Mouse (Mus musculus) embryonic facial prominence, embryonic 13.5 days (tissue): Measurements from ENCODE around the gene Arhgap33. TPM values are rescaled to one million over a fixed set of nuclear protein-coding genes. Genes with fewer than 3 reads are reported as not detected.

Experiments used
- ATAC-seq: fragments of 200-750 bp; cut with Nextera tagmentation; 2 replicates; pipeline ENCODE4 v1.8.0; 2017; ENCODE audit warnings: low read depth; ENCODE audit not compliant: insufficient number of reproducible peaks, insufficient read depth, low FRiP score, low TSS enrichment
- H3K27ac ChIP-seq: fragments of 300-500 bp; sonication (generic); 2 replicates; pipeline ENCODE4 v1.5.1; 2015; ENCODE audit warnings: moderate library complexity, mild to moderate bottlenecking, inconsistent platforms
- H3K27me3 ChIP-seq: fragments of 300-500 bp; sonication (generic); 2 replicates; pipeline ENCODE4 v1.6.1; 2015; ENCODE audit warnings: mild to moderate bottlenecking, inconsistent platforms
- H3K36me3 ChIP-seq: fragments of 300-500 bp; sonication (generic); 2 replicates; pipeline ENCODE4 v1.6.1; 2015; ENCODE audit warnings: mild to moderate bottlenecking, inconsistent platforms
- H3K4me1 ChIP-seq: fragments of 300-500 bp; sonication (generic); 2 replicates; pipeline ENCODE4 v1.6.1; 2015; ENCODE audit warnings: inconsistent platforms
- H3K4me2 ChIP-seq: fragments of 300-500 bp; sonication (generic); 2 replicates; pipeline ENCODE4 v1.6.1; 2015; ENCODE audit warnings: moderate library complexity, mild to moderate bottlenecking, inconsistent platforms
- H3K4me3 ChIP-seq: fragments of 300-500 bp; sonication (generic); 2 replicates; pipeline ENCODE4 v1.5.1; 2015; ENCODE audit warnings: mild to moderate bottlenecking, inconsistent platforms
- H3K9ac ChIP-seq: fragments of 300-500 bp; sonication (generic); 2 replicates; pipeline ENCODE4 v1.6.1; 2015; ENCODE audit warnings: mild to moderate bottlenecking, inconsistent platforms
- H3K9me3 ChIP-seq: fragments of 300-500 bp; sonication (generic); 2 replicates; pipeline ENCODE4 v1.6.1; 2016; ENCODE audit warnings: inconsistent platforms
- WGBS: fragments of 180-500 bp; shearing (Covaris S2); methylation state at CpG from one replicate; pipeline ENCODE4 v1.1.7; 2015; ENCODE audit warnings: mixed read lengths; 5-methylcytosine and 5-hydroxymethylcytosine counted together
- polyA plus RNA-seq: library from polyadenylated mRNA; unstranded; fragments of >200 nt; fragmentation: Nextera tagmentation; extraction: Ambion mirVana; gene quantifications from 2 replicates; pipeline ENCODE4 v1.2.1, GENCODE M21; 2015

Gene Arhgap33
- polyA plus RNA-seq, 1 experiment from 2014 or later, result 17.5 TPM

DNA sequence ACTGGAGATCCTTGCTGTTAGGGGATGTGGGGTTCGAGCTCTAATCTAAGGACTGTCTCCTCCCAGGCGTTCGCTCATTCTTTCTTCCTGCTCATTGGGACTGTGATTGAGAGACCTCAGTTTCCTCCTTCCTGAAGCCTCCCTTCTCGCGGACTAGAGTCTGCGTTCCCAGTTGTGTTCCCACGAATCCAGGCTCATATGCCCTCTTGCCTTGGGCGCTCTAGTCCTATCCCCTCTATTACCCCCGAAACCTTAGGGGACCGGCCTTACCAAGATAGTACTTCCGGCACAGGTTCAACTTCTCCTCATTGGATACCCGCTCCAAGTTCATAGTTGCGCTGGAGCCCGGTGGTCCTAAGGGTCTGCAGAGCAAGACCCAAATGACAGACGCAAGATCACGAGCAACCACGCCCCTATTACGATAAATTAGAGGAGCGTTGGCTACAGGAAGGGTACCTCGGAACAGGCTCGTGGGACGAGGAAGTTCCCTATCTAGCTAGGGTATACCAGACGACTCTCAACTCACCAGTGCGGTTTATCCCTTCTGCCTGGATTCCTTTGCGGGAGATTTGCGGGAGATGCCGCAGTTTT lies 27.8 kb upstream of the Arhgap33 start:
- Histone ChIP-seq H3K4me3 (peak overlapping the region; percentile 76), H3K9ac (peak overlapping the region; percentile 83), H3K27me3 (no peaks in the 10 kb centered on the region), H3K4me1 (peaks cover 37% of the 10 kb centered on the region), H3K4me2 (peak overlapping the region; percentile 82), H3K36me3 (peaks cover 30% of the 10 kb centered on the region), H3K27ac (peak overlapping the region; percentile 80), H3K9me3 (no peaks in the 10 kb centered on the region)
- ATAC-seq, result no peak
- WGBS, result 2% methylated on average over 27 of the region's 27 CpGs

DNA sequence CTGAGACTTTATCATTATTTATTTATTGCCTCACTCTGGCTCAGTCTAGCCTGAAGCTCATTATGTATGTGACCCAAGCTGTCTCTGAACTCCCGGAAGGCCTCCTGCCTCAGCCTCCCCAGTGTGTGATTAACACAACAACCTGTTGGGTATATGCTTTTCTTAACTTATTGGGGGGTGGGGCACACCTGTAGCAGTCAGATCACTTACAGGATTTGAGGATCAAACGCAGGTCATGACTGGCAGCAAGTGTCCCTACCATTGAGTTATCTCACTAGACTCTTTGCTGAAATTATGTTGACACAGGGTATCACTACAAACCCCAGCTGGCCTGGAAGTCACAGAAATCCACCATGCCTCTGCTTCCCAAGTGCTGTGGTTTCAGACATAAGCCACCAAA lies 25.4 kb upstream of the Arhgap33 start:
- Histone ChIP-seq H3K4me3 (peak overlapping the region; percentile 69; the same call in 1 of the 2 replicates), H3K27ac (no peak overlapping the region), H3K9me3 (no peaks in the 10 kb centered on the region), H3K4me1 (peaks cover 37% of the 10 kb centered on the region), H3K9ac (no peak overlapping the region), H3K4me2 (peak overlapping the region; percentile 94), H3K36me3 (peaks cover 30% of the 10 kb centered on the region), H3K27me3 (no peaks in the 10 kb centered on the region)
- ATAC-seq, result no peak
- 71% methylated on average over 2 of the region's 2 CpGs for WGBS

DNA sequence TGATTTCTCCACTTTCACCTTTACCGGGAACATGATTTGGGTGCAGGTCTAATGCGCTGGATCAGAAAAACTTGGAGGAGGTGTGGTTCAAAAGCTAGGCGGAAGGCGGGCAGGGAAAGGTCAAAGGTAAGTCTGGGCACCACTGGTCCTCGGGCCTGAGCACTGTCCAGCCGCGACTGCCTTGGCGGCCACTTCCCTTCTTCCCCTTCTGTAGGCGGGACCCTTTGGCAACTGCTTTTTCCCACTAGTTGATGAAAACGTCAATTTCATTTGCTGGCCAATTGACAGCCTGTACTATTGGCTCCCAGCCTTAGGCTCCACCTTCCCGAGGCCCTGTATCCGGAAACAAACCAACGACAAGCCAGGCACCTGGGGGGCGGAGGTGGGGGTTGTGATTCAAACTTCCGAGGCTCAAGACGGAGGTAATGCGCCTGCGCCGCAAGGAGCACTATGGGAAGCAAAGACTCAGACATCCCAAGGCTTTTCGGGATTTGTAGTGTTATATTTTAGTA lies 24.6 kb upstream of the Arhgap33 start, which contains the start of gene Lin37:
Lin37 (minus strand) TSS at position 396 of the 512 bp plus-strand sequence.
- Histone ChIP-seq H3K4me1 (peaks cover 37% of the 10 kb centered on the region), H3K4me2 (peak within 1 kb of the TSS; percentile 94), H3K4me3 (peak within 1 kb of the TSS; percentile 69), H3K9ac (peak within 1 kb of the TSS; percentile 85), H3K27ac (no peak within 1 kb of the TSS; the same call in 1 of the 2 replicates), H3K27me3 (no peaks in the 10 kb centered on the region), H3K9me3 (no peaks in the 10 kb centered on the region), H3K36me3 (peaks cover 30% of the 10 kb centered on the region)
- 0% methylated on average over 20 of the region's 20 CpGs for WGBS
- peak; percentile 82 for ATAC-seq

DNA sequence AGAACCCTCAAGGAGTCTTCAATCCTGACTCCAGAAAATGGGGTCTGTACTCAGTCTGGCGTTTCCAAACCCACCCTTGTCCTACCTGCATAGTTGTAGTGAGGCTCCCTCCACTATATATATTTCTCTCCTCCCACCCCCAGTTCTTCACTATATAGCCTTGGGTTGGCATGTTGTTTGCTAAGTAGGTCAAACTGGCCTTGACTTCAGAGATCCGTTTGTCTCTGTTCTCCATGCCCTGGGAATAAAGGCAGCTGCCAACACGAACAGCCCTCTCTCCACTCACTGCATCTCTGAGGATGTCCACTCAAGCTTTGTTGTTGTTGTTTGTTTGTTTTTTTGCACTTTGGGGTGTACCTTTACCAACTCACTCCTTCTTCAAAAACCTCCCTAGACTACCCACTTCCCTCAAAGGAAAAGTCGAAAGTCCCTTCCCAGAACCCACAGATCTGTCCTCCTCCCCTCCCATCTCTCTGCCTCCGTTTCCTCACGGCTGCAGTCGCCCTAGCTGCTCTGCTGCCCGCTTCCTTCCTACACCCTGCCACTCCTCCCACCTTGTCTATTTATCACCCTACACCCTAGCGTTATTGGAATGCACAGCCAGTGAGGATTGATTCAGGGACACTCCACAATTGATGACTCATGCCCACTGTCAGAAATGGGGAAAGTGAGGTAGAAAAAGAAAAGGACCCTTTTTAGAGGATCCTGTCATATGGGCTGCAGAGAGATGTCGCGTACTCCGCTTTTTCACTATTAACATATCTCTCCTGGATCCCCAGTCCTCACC lies 24.0 kb upstream of the Arhgap33 start:
- H3K27me3 ChIP-seq, result no peaks in the 10 kb centered on the region
- H3K4me3 ChIP-seq, result peak overlapping the region; percentile 69
- H3K27ac ChIP-seq, result no peak overlapping the region; the same call in 1 of the 2 replicates
- H3K4me2 ChIP-seq, result peak overlapping the region; percentile 94
- peaks cover 34% of the 10 kb centered on the region for H3K36me3 ChIP-seq
- peak overlapping the region; percentile 85 for H3K9ac ChIP-seq
- WGBS, result 15% methylated on average over 12 of the region's 12 CpGs
- no peak for ATAC-seq
- peaks cover 31% of the 10 kb centered on the region for H3K4me1 ChIP-seq
- no peaks in the 10 kb centered on the region for H3K9me3 ChIP-seq

DNA sequence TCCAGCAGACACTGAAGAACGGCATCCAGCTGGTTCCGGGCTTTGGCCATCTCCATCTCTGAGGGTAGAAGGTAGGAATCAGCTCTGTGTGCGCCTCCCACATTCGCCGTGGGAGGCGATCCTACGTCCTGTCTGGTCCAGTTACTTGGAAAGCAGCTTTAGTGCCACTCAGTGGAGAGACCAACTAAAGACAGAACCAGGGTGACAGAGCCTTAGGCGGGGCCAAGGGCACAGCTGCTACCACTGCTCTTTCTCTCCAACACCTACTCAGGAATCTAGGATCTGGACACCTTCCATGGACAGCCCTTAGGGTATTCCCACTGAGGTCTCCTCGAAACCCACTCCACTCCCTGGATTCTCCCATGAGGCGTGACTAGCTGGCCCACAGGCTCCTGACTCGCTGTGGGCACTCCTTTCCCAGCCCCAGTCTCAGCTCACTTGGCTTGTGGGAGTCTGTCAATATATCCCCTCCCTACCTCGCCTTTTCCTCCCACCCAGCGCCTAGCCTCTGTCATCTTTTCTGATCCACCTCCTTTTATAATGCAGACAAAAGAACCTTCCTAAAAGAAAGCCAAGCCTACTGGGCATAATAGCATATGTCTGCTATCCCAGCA lies 23.1 kb upstream of the Arhgap33 start:
- H3K27ac ChIP-seq, result no peak overlapping the region

DNA sequence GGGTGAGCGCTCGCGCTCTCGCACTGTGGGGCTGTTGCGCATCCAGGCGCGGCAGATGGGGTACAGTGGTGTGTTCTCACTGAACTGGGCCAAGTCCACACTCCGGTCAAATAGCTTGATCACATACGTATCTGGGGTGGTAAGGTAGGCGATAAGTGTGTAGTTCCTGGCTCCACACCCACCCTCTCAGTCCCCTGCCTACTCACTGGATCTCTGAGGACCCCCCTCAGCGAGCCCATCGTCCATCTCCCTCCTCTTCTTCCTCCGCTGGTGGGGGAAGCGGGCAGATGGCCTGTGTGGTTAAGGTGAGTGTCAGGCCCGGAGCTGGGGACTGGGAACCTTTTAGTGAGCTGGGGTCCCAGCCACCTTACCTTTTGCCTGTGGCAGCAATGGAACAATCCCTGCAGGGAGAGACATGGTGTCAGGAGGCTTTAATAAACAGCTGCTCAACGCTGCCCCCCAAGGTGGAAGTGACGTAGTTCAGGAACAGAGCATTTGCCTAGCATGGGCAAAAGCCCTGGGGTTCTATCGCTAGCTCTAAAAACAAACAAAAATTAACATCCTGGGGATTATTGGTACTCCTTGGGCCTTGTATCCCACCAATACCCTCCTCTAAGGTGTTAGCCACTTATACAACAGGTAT lies 22.2 kb upstream of the Arhgap33 start:
- H3K9ac ChIP-seq, result no peak overlapping the region
- no peaks in the 10 kb centered on the region for H3K27me3 ChIP-seq
- no peak overlapping the region for H3K27ac ChIP-seq
- no peak for ATAC-seq
- H3K9me3 ChIP-seq, result no peaks in the 10 kb centered on the region
- 94% methylated on average over 18 of the region's 18 CpGs for WGBS
- H3K4me2 ChIP-seq, result no peak overlapping the region
- H3K4me1 ChIP-seq, result peaks cover 38% of the 10 kb centered on the region
- H3K36me3 ChIP-seq, result peaks cover 34% of the 10 kb centered on the region
- H3K4me3 ChIP-seq, result no peak overlapping the region

More for the DNA sequence above, 23.1 kb upstream of the Arhgap33 start:
- peak overlapping the region; percentile 94 for H3K4me2 ChIP-seq
- peaks cover 34% of the 10 kb centered on the region for H3K36me3 ChIP-seq
- no peaks in the 10 kb centered on the region for H3K9me3 ChIP-seq
- ATAC-seq, result no peak
- H3K4me1 ChIP-seq, result peaks cover 37% of the 10 kb centered on the region
- 90% methylated on average over 13 of the region's 13 CpGs for WGBS
- peak overlapping the region; percentile 85; the same call in 1 of the 2 replicates for H3K9ac ChIP-seq
- no peaks in the 10 kb centered on the region for H3K27me3 ChIP-seq
- H3K4me3 ChIP-seq, result peak overlapping the region; percentile 69

DNA sequence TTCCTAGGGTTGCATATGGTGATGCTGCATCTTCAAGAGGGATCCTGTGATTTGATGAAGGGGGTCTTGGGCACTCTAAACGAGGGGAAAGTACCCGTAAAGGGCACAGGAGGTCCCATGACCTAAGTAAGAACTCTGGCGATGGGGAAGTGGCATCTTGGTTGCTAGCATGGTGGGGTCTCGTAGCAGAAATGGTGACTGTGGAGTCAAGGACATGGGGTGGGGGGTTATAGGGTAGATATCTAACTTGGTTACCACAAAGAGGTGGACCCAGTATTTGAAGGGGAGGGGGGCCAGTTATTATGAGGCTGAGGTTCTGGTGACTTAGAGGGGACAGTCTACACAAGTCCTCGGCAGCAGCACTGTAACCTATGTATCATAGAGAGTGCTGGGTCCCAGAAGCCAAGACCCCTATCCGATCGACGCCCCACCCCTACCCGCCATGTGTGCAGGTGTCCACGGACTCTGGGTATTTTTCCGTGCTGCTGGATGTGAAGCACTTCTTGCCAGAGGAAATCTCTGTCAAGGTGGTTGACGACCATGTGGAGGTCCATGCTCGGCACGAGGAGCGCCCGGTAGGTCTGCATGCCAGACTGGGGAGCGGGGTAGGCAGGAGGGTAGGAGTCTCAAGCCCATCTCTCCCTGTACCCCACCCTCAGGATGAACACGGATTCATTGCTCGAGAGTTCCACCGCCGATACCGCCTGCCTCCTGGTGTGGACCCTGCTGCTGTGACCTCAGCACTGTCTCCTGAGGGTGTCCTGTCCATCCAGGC lies 19.1 kb upstream of the Arhgap33 start:
- no peaks in the 10 kb centered on the region for H3K9me3 ChIP-seq
- H3K9ac ChIP-seq, result peak overlapping the region; percentile 82
- peak overlapping the region; percentile 94 for H3K4me2 ChIP-seq
- peaks cover 38% of the 10 kb centered on the region for H3K36me3 ChIP-seq
- no peak overlapping the region for H3K27ac ChIP-seq
- WGBS, result 87% methylated on average over 22 of the region's 22 CpGs
- H3K27me3 ChIP-seq, result no peaks in the 10 kb centered on the region
- H3K4me1 ChIP-seq, result peaks cover 31% of the 10 kb centered on the region
- ATAC-seq, result no peak
- peak overlapping the region; percentile 61 for H3K4me3 ChIP-seq

DNA sequence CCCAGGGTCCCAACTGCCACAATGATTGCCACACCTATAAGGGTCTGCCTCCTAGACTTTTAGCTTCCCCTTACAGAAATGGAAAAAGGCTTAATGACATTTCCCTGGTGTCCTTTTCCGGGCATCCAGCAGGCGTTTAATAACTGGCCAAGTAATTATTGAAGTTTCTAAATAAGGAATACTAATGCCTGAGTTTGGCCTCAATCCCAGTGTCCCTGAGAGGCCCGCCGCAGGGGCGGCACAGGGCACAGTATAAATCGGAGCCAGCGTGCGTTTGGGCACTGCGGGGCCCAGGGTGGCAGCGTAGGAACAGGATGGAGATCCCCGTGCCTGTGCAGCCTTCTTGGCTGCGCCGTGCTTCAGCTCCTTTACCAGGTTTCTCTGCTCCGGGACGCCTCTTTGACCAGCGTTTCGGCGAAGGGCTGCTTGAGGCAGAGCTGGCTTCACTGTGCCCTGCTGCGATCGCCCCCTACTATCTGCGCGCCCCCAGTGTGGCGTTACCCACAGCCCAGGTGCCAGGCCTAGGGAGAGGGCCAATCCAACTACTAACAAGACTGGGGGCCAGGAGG lies 18.2 kb upstream of the Arhgap33 start:
- Histone ChIP-seq H3K4me1 (peaks cover 22% of the 10 kb centered on the region), H3K9me3 (no peaks in the 10 kb centered on the region), H3K4me3 (peak overlapping the region; percentile 61), H3K27ac (peak overlapping the region; percentile 99), H3K36me3 (peaks cover 46% of the 10 kb centered on the region), H3K9ac (peak overlapping the region; percentile 82), H3K4me2 (peak overlapping the region; percentile 94), H3K27me3 (no peaks in the 10 kb centered on the region)
- 6% methylated on average over 23 of the region's 23 CpGs for WGBS
- ATAC-seq, result no peak

DNA sequence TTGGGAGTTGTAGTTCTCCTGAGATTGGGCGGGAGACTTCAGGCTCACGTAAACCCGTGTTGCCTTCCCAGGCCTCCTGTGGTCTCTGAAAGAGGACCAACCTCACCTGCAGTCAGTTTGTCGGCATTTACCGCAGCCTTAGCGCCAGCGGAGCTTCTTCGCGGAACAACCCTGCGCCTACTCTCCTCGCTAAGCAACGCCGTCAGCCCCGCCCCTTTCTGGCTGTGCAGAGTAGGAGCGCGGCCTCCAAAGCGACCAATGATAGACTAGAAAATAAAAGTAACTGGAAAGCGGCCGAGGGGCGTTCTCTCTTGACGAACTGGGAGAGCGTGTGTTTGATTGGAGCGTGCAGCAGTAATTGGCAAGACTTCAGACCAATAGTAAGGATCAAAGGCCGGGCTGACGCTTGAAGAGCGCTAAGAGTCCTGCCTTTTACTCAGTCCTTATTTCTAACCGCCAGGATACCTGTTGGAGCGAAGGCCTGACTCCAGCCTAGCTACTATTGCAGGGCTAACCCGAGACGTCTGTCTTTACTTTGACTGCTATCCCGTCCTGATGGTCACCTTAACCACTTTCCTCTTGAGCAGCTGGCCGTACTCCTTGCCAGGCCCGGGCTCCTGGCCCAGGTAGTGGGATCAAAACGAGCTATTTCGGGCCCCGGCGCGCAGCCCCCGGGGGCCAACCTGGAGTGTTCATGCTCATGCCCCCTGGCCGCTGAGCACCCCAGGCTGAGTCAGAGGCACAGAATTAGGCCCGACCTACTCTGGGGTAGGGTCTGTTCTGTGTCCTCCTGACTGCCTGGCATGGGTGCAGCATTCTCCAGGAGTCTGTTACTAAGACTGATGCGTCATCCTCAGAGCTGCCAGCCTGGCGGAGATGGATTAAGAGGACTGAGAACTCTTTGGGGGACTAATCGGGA lies 17.5 kb upstream of the Arhgap33 start, which contains the start of the genes Hspb6 and Proser3:
Hspb6 (plus strand) TSS at position 77 of the 919 bp plus-strand sequence.
Proser3 (minus strand) TSS at position 198 of the 919 bp plus-strand sequence.
- peak; percentile 96 for ATAC-seq
- Histone ChIP-seq H3K27me3 (no peaks in the 10 kb centered on the region), H3K9ac (peak within 1 kb of the TSS; percentile 82), H3K4me3 (peak within 1 kb of the TSS; percentile 61), H3K4me1 (peaks cover 20% of the 10 kb centered on the region), H3K9me3 (no peaks in the 10 kb centered on the region), H3K4me2 (peak within 1 kb of the TSS; percentile 94), H3K27ac (peak within 1 kb of the TSS; percentile 99), H3K36me3 (peaks cover 50% of the 10 kb centered on the region)
- WGBS, result under 1% methylated on average over 44 of the region's 44 CpGs
